Mouse (Mus musculus) kidney, postnatal 0 days (tissue): ENCODE results near the gene Zswim8. TPM values are rescaled to one million over a fixed set of nuclear protein-coding genes. Genes with fewer than 3 reads are reported as not detected.

Experiments
- ATAC-seq: fragments of 200-750 bp; cut with Nextera tagmentation; replicated peaks from 2 replicates; pipeline ENCODE4 v1.8.0; 2017; ENCODE audit warnings: low read depth, moderate number of reproducible peaks, moderate TSS enrichment, moderate library complexity; ENCODE audit not compliant: low FRiP score
- DNase-seq: peaks from one replicate; pipeline ENCODE4 v3.0.0-alpha.2; 2016; ENCODE audit warnings: low spot score
- H3K27ac ChIP-seq: fragments of 300-500 bp; sonication (generic); 2 replicates; pipeline ENCODE4 v1.5.1; 2014; ENCODE audit warnings: mild to moderate bottlenecking
- H3K27me3 ChIP-seq: fragments of 300-500 bp; sonication (generic); 2 replicates; pipeline ENCODE4 v1.6.1; 2014; ENCODE audit warnings: low read length, mixed read lengths; ENCODE audit not compliant: insufficient read depth
- H3K36me3 ChIP-seq: fragments of 300-500 bp; sonication (generic); 2 replicates; pipeline ENCODE4 v1.6.1; 2014; ENCODE audit warnings: low read length, mixed read lengths; ENCODE audit not compliant: insufficient read depth
- H3K4me1 ChIP-seq: fragments of 300-500 bp; sonication (generic); replicated peaks from 2 replicates; pipeline ENCODE4 v1.6.1; 2014; ENCODE audit warnings: antibody characterized with exemption, low read length, mixed read lengths; ENCODE audit not compliant: insufficient read depth
- H3K4me2 ChIP-seq: fragments of 300-500 bp; sonication (generic); 2 replicates; pipeline ENCODE4 v1.6.1; 2014; ENCODE audit warnings: mild to moderate bottlenecking, low read length, moderate library complexity, mixed read lengths
- H3K4me3 ChIP-seq: fragments of 300-500 bp; sonication (generic); replicated peaks from 2 replicates; pipeline ENCODE4 v1.5.1; 2014; ENCODE audit warnings: low read depth, low read length
- H3K9ac ChIP-seq: fragments of 300-500 bp; sonication (generic); 2 replicates; pipeline ENCODE4 v1.6.1; 2014; ENCODE audit warnings: low read depth, low read length
- H3K9me3 ChIP-seq: fragments of 300-500 bp; sonication (generic); replicated peaks from 2 replicates; pipeline ENCODE4 v1.6.1; 2016; ENCODE audit warnings: low read length, inconsistent platforms, mixed read lengths
- CTCF ChIP-seq: IDR thresholded peaks from 2 replicates; pipeline ENCODE4 v1.5.1; 2016; ENCODE audit warnings: antibody characterized with exemption, low read depth, mild to moderate bottlenecking, moderate library complexity
- WGBS: fragments of 180-500 bp; shearing (Covaris S2); extraction: QIAGEN DNeasy Blood & Tissue Kit; methylation state at CpG from one replicate; pipeline ENCODE4 v1.1.7; 2014; 5-methylcytosine and 5-hydroxymethylcytosine counted together
- polyA plus RNA-seq: library from polyadenylated mRNA; unstranded; fragments of >200 nt; fragmentation: Nextera tagmentation; extraction: Ambion mirVana; gene quantifications from 2 replicates; pipeline ENCODE4 v1.2.1, GENCODE M21; 2015

Gene Zswim8
- polyA plus RNA-seq, 1 experiment from 2014 or later, result 20.2 TPM

DNA sequence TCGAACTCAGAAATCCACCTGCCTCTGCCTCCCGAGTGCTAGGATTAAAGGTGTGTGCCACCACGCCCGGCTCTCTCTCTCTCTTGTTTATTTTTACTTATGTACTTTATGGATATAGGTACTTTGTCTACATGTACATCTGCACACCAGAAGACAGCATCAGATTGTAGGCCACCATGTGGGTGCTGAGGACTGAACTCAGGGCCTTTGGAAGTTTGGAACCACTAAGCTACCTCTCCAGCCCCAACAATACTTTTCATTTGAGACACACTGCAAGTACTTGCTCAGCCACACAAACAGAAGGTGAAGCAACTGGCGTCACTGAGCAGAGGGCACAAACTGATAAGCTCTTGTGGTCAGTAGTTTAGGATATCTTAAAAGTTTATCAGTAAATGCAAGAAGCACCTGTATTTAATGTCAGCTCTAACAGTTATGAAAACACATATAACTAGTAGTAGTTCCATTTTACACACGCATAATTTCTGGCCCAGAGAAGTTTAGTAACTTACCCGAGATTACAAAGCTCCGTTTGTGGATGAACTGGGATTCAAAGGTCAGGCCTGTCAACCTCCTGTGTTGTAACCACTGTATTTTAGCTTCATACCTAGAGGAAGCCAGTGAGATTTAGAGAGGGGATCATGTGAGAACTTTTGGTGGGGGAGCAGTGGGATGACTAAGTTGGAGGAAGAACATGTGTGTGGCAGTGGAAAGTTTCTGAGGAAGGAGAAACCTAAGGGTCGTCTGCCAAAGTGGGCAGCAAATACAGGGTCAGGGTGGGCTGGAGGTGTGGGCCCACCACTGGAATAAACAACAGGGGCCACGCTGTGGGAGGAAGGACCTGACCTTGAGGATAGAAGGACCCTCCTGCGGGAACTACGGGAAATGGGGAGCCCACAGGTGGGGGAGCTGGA is 25.9 kb downstream of the Zswim8 start:
- WGBS, result 46% methylated on average over 12 of the region's 12 CpGs
- Histone ChIP-seq H3K27me3 (no peaks in the 10 kb centered on the region), H3K36me3 (peaks cover 29% of the 10 kb centered on the region), H3K4me1 (no peaks in the 10 kb centered on the region; the same call in 1 of the 2 replicates), H3K4me3 (peak overlapping the region; percentile 87), H3K4me2 (peak overlapping the region; percentile 88), H3K9me3 (no peaks in the 10 kb centered on the region), H3K27ac (peak overlapping the region; percentile 95), H3K9ac (peak overlapping the region; percentile 96)
- DNase-seq (no peak), ATAC-seq (0 out of 2 replicates have a peak, but pooled peaks have one; percentile 1)
- no peak for TF ChIP-seq CTCF

- Histone ChIP-seq H3K36me3 (peaks cover 28% of the 10 kb centered on the region), H3K4me3 (peak within 1 kb of the TSS; percentile 87), H3K4me1 (no peaks in the 10 kb centered on the region; the same call in 1 of the 2 replicates), H3K27ac (peak within 1 kb of the TSS; percentile 95), H3K9ac (peak within 1 kb of the TSS; percentile 96), H3K9me3 (no peaks in the 10 kb centered on the region), H3K27me3 (no peaks in the 10 kb centered on the region), H3K4me2 (peak within 1 kb of the TSS; percentile 88)
- ATAC-seq, result peak; percentile 97
- peak; percentile 96 for DNase-seq
- under 1% methylated on average over 70 of the region's 81 CpGs for whole genome bisulfite sequencing
- TF ChIP-seq CTCF, result peak; percentile 9; the same call in 1 of the 2 replicates
Measured at GRCm38 (mm10) chr14:20733952-20734774, 26.8 kb downstream of the Zswim8 start, which contains the start of gene Ndst2. Gene Ndst2 (minus strand): TSS chr14:20734562.

DNA sequence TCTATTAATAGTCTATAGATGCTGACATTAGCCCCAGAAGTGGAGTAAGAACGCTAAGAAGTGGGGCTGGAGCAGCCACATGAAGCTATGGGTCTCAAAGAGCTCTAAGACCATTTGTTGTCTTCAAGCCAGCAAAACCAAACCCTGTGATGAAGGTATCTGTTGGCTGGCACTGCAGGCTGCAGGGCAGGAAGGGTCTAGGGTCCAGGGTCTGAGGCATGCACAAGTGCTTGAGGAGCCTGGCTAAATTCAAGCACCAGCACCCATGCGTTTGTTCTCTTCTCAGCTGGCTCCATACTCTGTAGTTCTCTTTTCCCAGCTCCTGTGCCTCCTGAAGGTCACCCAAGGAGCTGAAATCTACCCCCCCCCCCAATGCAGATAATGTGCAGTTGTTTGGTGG is 27.7 kb downstream of the Zswim8 start:
- ATAC-seq, result no peak
- no peak for DNase-seq
- no peak overlapping the region for H3K4me3 ChIP-seq
- H3K9me3 ChIP-seq, result no peaks in the 10 kb centered on the region
- H3K27ac ChIP-seq, result peak overlapping the region; percentile 95; the same call in 1 of the 2 replicates
- H3K27me3 ChIP-seq, result no peaks in the 10 kb centered on the region
- TF ChIP-seq CTCF, result no peak
- 61% methylated on average over 2 of the region's 2 CpGs for WGBS
- H3K4me1 ChIP-seq, result no peaks in the 10 kb centered on the region; the same call in 1 of the 2 replicates
- H3K4me2 ChIP-seq, result peak overlapping the region; percentile 88; the same call in 1 of the 2 replicates
- H3K9ac ChIP-seq, result no peak overlapping the region
- H3K36me3 ChIP-seq, result peaks cover 23% of the 10 kb centered on the region

DNA sequence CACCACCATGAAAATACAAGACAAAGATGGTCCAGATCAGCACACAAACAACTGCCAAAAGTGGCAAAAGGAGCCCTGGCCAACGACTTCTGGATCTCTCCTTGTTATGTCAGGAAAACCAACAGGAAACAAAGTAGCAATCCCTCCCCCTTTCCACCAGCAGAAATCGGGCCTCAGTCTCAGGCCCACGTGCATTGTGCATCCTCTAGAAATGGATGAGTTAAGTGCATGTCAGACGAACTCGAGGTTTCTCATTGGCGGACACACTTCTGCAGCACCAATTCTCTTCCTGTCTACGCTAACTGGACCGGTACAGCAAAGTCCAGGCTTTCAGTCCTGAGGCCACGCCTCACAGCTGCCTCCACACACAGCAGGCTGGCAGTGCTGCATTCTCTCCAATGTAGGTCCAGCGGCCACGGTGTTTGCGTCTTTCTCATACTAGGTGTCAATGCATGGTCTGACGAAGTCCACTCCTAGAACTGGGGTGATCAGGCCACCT is 28.6 kb downstream of the Zswim8 start:
- 80% methylated on average over 13 of the region's 13 CpGs for WGBS
- Histone ChIP-seq H3K36me3 (peaks cover 21% of the 10 kb centered on the region), H3K4me1 (no peaks in the 10 kb centered on the region; the same call in 1 of the 2 replicates), H3K27me3 (no peaks in the 10 kb centered on the region), H3K9me3 (no peaks in the 10 kb centered on the region), H3K4me2 (no peak overlapping the region), H3K9ac (no peak overlapping the region), H3K27ac (no peak overlapping the region), H3K4me3 (no peak overlapping the region)
- no peak for TF ChIP-seq CTCF
- ATAC-seq, result no peak
- no peak for DNase-seq

- Histone ChIP-seq H3K27ac (no peak overlapping the region), H3K4me1 (no peaks in the 10 kb centered on the region; the same call in 1 of the 2 replicates), H3K36me3 (peaks cover 29% of the 10 kb centered on the region), H3K9ac (no peak overlapping the region), H3K4me2 (no peak overlapping the region), H3K27me3 (no peaks in the 10 kb centered on the region), H3K4me3 (no peak overlapping the region), H3K9me3 (no peaks in the 10 kb centered on the region)
- ATAC-seq (peak; percentile 27; the same call in 1 of the 2 replicates), DNase-seq (peak; percentile 75)
- WGBS, result 40% methylated on average over 14 of the region's 14 CpGs
- TF ChIP-seq CTCF, result peak; percentile 85
Measured at GRCm38 (mm10) chr14:20737306-20737705, 30.0 kb downstream of the Zswim8 start.

DNA sequence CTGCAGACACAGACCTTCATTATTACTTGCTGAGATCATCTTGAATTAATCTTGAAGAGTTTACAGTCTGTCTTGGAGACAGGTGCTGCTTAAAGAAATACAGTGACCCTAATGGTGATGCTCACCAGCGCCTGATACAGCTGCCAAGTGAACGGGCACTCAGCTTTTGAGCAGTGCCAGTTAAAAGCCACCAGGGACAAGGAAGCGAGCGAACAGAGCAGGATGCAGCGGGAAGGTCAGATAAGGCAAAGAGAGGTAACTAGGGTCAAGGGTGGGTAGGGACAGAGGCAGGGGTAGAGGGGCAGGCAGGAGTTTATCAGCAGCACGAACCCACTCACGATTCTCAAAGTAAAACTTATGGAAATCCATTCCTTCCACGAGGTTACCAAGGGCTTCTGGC is 31.2 kb downstream of the Zswim8 start:
- Histone ChIP-seq H3K36me3 (peaks cover 34% of the 10 kb centered on the region), H3K9ac (no peak overlapping the region), H3K9me3 (no peaks in the 10 kb centered on the region), H3K27ac (no peak overlapping the region), H3K4me2 (no peak overlapping the region), H3K4me3 (no peak overlapping the region), H3K27me3 (no peaks in the 10 kb centered on the region), H3K4me1 (no peaks in the 10 kb centered on the region; the same call in 1 of the 2 replicates)
- WGBS, result 86% methylated on average over 8 of the region's 8 CpGs
- TF ChIP-seq CTCF, result no peak
- ATAC-seq (no peak), DNase-seq (no peak)
